Mouse (Mus musculus): ENCODE results near the gene Utp4.
"Not testable (repeated sequence)": the region's sequence is repeated elsewhere in the genome, so short reads cannot be mapped to it uniquely, and the experiment has no call there.

Gene Utp4

DNA sequence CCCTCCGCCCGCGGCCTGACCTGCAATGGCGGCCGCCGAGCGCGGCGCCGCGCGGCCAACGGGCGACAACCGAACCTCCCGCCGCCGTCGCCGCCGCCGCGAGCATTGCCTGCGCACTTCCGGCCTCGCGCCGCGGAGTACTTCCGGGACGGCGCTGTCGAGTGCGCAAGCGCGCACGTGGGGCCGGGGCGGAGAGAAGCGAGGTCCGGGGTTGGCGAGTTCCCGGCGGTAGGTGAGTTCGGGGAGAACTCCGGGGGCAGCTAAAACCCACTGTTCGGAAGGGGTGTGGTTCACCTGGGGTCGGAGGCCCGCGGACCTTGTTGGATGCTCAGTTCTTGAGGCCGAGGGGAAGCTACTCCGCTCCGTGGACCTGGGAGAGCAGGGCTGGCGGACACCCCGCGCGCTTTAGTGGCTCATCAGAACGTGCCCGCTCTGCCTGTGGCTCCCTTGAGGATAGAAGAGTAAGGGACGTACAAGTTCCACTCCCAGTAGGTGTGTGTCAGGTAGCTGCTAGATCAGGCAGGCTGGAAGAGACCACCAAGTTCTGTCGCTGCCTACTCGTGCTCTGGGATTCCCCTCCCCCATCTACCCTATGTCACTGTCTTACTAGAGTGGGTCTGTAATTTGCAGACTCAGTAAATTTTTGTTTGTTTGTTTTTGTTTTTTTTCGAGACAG lies at the start of gene Utp4:
Gene Utp4 (plus strand): TSS at position 156 of the 676 bp plus-strand sequence.
- DNase-seq = peak; percentile 91 to 92

- no peak for DNase-seq
Measured at GRCm38 (mm10) chr8:106850034-106850433, 43.4 kb upstream of the Utp4 start.

DNA sequence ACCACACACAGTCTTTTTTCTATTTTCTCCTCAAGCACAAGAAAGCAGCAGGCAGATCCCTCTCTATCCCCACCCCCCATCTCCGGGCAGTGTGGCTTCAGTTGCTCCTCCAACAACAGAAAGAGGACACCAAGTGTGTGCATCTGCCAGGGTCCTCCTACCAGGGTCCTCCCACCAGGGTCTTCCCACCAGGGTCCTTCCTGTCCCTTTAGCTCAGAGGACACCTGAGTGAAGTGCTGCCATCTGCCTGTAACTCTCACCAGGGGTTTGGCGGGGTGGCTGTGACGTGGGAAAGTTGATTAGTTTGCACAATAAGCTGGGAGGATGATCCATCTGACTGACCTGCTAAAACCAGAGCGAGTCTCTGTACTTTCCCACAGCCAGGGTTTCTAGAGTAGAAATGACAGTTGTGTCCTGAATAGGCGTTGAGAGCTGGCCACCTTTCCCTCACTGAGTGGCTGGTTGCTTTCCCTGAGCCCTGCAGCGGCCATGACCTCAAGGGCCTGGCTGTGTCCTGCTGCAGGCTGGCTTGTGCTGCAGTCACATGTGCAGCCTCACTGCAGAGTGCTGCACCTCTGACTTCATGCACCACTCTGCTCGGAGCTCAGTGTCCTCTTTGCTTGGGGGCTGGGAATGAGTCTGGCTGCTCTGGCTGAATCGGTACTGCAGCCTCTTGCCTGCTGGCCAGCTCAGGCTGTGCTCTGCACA lies 38.7 kb upstream of the Utp4 start:
- DNase-seq = peak in 1 of 2 experiments; percentile 18

DNA sequence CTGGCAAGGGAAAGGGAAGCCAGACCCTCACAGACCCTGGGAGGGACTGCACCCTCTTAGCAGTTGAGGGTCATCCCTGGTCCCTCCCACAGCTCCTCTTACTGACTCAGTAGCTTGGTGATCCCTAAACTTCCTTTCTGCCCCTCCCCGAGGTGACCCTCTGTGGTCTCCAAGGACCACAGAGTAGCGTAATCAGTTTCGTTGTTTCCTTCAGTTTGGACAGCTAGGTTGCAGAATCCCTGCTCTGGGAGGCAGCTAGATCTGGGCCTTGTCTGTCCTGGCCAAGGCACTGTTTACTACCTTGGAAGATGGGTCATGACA lies 38.2 kb upstream of the Utp4 start:
- DNase-seq = no peak

DNA sequence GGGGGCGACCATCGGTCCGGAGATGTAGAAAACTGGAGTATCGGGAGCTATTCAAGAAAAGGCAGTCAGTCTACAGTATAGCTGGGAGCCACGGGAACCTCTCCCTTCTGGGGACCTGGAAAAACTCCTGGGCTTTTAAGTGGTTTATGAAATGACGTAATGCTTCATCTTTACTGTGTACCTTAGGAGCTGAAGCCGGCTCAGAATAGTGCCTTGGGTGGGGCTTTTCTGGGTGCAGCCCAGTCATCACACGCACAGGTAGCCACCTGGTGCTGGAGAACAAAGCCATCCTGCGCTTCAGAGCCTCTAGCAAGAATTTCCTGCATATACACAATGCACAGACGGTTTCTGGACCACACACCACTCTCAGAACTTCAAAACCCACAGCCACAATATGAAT lies 30.6 kb upstream of the Utp4 start:
- DNase-seq = no peak

- no peak for DNase-seq
Measured at GRCm38 (mm10) chr8:106865354-106865753, 28.1 kb upstream of the Utp4 start.

GRCm38 (mm10) chr8:106870051-106870450 lies 23.4 kb upstream of the Utp4 start, which contains the start of gene Has3:
Gene Has3 (plus strand): TSS chr8:106870242.
- peak in 1 of 2 experiments; percentile 13 for DNase-seq

GRCm38 (mm10) chr8:106870537-106871327 lies 22.7 kb upstream of the Utp4 start:
- DNase-seq = peak; percentile 76 to 78

DNA sequence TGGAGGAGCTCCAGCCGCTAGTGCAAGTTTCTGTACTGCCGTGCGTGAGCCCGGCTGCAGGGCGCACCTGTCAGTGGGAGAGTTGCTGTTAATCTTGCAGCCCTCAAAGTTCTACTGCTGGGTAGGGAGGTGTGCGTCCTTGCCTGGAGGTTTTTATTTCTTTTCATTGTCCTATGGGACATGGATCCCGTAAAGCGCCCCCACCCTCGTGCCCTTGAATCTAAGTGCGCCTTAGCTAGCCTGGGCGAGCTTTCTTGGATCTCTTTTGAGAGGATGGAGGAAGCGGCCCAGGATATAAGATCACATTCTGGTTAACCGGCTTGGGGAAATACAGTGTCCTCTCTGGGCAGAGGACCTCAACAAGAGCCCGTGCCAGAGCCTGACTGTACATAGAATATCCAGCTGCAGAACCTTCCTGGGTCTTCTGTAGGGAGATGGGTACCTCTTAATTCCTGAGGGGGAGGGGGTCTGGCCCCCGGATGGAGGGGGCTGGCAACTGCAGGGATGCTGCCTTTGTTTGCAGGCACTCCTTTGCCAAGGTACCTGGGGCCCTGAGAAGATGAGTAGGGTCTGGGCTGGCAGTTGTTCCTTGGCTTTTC lies 22.0 kb upstream of the Utp4 start:
- DNase-seq = no peak

GRCm38 (mm10) chr8:106871931-106872371 lies 21.5 kb upstream of the Utp4 start:
- peak; percentile 72 to 77 for DNase-seq

DNA sequence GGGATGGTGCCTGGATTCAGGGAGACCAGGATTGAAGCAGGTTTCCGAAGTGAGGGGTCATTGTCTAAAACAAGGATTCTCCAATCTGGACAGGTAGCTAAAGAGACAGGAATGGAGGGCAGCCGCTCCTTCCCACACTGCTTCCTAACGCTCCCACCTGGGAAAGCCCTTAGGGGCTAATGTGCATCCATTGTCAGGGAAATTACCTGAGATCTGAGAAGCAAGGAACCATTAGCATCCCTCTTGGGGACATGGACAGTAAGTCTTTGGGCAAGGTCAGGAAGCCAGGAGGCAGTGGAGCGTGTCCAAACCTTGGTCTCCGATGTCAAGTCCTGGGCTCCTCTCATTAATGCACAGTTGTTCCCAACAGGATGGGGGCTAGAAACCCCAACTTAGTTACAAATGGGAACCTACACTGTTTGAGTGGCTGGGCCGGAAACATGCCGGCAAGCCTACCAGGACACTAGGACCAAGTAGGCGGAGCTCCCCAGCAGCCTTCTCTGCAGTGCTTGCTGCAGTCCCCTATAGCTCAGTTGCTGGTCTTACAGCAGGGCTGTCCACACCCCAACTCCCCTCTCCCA lies 20.9 kb upstream of the Utp4 start:
- no peak for DNase-seq

DNA sequence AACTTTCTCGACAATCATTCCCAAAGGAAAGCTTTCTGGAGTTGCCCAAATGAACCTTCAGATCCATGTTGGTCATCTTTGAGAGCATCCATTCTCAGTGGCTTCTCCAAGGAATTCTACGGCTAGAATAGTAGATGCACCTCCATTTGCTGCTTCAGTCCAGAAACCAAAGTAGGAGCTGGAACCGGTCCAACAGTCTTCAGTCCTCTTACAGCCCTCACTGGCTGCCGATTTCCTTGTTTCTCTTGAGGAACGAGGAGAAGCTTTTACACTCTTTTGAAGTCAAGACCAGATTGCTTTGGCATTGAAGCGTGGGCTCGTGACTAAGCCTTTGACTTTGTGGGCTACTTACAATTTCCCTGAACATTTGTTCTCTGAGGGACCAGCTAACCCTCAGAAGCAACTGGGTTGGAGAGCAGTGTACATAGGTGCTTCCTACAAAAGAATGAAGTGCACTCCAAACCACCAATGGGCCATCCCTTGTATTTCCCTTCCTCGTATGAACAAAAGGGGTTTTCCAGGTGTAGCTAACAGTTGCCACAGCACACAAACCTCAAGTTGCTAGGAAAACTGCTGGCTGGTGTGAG lies 13.2 kb upstream of the Utp4 start:
- peak in 1 of 2 experiments; percentile 43 for DNase-seq

DNA sequence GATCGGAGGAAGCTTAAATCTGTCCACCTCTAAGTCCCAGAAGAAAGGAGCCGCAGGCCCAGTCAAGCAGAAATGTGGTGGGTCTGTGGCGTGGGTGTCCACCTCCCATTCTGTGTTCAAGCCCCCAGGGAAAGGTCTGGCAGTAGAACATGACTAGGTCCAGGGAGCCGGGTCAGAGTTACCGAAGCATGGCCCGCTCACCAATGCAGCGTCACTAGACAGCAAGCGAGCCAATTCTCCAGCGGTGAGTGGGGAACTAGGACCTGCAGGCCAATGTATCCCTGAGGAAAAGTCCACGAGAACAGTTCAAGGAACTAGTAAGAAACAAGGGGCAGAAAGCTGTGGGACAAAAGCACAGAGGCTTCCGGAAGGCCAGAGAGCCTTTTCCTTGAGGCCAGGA lies 9.3 kb upstream of the Utp4 start:
- not testable (repeated sequence) for DNase-seq

- DNase-seq = not testable (repeated sequence)
Measured at GRCm38 (mm10) chr8:106884826-106885400, 8.5 kb upstream of the Utp4 start.

DNA sequence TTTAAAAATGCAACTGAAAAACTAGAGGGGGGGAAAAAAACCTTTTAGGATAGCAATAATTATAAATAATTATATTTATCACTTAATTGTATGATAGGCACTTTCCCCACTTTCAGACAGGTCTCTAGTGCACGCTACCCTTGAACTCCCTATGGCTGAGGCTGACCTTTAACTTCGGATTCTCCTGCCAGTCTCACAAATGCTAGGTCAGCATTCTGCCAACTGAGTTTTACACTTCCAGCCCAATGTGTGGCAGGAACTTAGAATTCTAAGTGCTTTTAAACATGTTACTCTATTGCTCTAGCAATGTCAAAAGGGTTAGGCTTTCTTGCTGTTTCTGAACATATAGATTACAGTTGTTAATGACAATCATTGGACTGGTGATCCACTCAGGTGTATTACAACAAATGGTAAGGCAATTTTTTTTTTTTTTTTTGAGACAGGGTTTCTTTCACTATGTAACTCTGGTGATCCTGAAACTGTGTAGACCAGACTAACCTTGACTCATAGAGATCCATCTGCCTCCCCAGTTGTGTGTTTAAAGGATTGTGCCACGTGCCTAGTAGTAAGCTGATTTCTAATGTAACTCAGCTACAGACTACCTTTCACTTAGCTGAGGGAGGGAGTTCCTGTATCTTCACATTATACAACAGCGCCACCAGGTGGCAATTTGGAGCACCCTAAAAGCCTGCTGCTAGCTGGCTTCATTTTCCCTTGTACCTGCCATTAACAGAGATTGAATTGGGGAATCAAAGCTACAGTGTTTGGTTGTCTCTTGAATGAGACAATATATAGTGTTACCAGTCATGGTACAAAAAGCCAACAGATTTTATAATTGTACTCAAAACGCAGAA lies 5.9 kb upstream of the Utp4 start:
- DNase-seq = peak; percentile 57 to 83

GRCm38 (mm10) chr8:106888803-106889202 lies 4.6 kb upstream of the Utp4 start:
- no peak for DNase-seq

- peak; percentile 41 to 47 for DNase-seq
Measured at GRCm38 (mm10) chr8:106892210-106892805, 1.1 kb upstream of the Utp4 start.

- DNase-seq = peak in 1 of 2 experiments; percentile 69
Measured at GRCm38 (mm10) chr8:106892806-106893451, 507 bp upstream of the Utp4 start.

DNA sequence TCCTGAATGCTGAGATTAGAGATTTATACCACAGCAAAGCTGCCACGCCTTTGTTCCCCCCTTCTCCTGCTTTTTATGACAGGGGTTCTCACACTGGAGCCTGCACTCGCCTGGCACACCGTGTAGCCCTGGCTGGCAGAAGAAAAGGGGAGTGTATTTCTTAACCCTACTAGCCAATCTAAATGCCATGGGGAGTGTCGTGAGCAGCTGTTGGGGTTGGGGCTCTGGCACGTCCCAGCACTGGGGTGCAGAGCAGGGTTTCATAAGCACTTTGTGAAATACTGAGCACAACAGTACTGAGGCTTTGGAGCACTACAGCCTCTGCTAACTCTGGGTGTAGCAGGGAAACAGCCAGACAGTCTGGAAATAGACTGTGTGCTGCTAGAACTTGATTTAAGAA lies 6.0 kb downstream of the Utp4 start:
- DNase-seq = no peak
